Mouse (Mus musculus) liver (tissue): ENCODE measurements around the gene Gm13539.
"Not testable (repeated sequence)": the region's sequence is repeated elsewhere in the genome, so short reads cannot be mapped to it uniquely, and the experiment has no call there.

Source experiments
- DNase-seq: peaks from one replicate; pipeline ENCODE4 v3.0.0-alpha.2; 2020; ENCODE audit warnings: mixed read lengths

Gm13539 gene

GRCm38 (mm10) chr2:25781957-25782356, at the start of gene Gm13539:
Gene Gm13539, plus strand, starts transcription at chr2:25782257.
- DNase-seq: no peak

- no peak for DNase-seq
These were observed 48.7 kb upstream of the Gm13539 start for GRCm38 (mm10) chr2:25733199-25733930.

GRCm38 (mm10) chr2:25736709-25737108, 45.3 kb upstream of the Gm13539 start, which contains the start of gene Obp2b:
Gene Obp2b, plus strand, starts transcription at chr2:25737009.
- DNase-seq: not testable (repeated sequence)

- DNase-seq: no peak
These were observed 40.4 kb upstream of the Gm13539 start for GRCm38 (mm10) chr2:25741671-25742070.

GRCm38 (mm10) chr2:25754201-25754600, 27.9 kb upstream of the Gm13539 start:
- no peak for DNase-seq

GRCm38 (mm10) chr2:25758064-25758625, 23.9 kb upstream of the Gm13539 start:
- DNase-seq: no peak

- DNase-seq: no peak
These were observed 16.8 kb upstream of the Gm13539 start, which contains the start of gene Lcn3 for GRCm38 (mm10) chr2:25765269-25765668. Gene Lcn3, plus strand, starts transcription at chr2:25765569.

- no peak for DNase-seq
These were observed 14.3 kb upstream of the Gm13539 start for GRCm38 (mm10) chr2:25767764-25768163.

- no peak for DNase-seq
These were observed 8.6 kb upstream of the Gm13539 start for GRCm38 (mm10) chr2:25773507-25773906.

- DNase-seq: no peak
These were observed 7.4 kb upstream of the Gm13539 start for GRCm38 (mm10) chr2:25774640-25775039.

- no peak for DNase-seq
These were observed 6.1 kb upstream of the Gm13539 start for GRCm38 (mm10) chr2:25775991-25776390.

GRCm38 (mm10) chr2:25776717-25777116, 5.3 kb upstream of the Gm13539 start, which contains the start of gene Lcn11:
Gene Lcn11, plus strand, starts transcription at chr2:25777017.
- DNase-seq: no peak

- DNase-seq: no peak
These were observed 3.0 kb upstream of the Gm13539 start for GRCm38 (mm10) chr2:25779076-25779475.

- DNase-seq: no peak
These were observed 1.1 kb upstream of the Gm13539 start for GRCm38 (mm10) chr2:25780921-25781320.

GRCm38 (mm10) chr2:25785573-25786322, 3.7 kb downstream of the Gm13539 start:
- DNase-seq: no peak

- peak; percentile 21 for DNase-seq
These were observed 7.0 kb downstream of the Gm13539 start for GRCm38 (mm10) chr2:25789092-25789491.

GRCm38 (mm10) chr2:25797635-25798034, 15.6 kb downstream of the Gm13539 start:
- DNase-seq: no peak

GRCm38 (mm10) chr2:25798065-25798464, 16.0 kb downstream of the Gm13539 start:
- no peak for DNase-seq

- DNase-seq: no peak
These were observed 29.7 kb downstream of the Gm13539 start for GRCm38 (mm10) chr2:25811711-25812110.

GRCm38 (mm10) chr2:25813364-25813763, 31.3 kb downstream of the Gm13539 start:
- no peak for DNase-seq

GRCm38 (mm10) chr2:25815748-25816147, 33.7 kb downstream of the Gm13539 start, which contains the start of gene Glt6d1:
Gene Glt6d1, minus strand, starts transcription at chr2:25815848.
- not testable (repeated sequence) for DNase-seq

- DNase-seq: no peak
These were observed 40.7 kb downstream of the Gm13539 start, which contains the start of gene Lcn9 for GRCm38 (mm10) chr2:25822806-25823205. Gene Lcn9, plus strand, starts transcription at chr2:25823153.

- DNase-seq: no peak
These were observed 42.7 kb downstream of the Gm13539 start for GRCm38 (mm10) chr2:25824751-25825150.
